Mouse (Mus musculus) midbrain, embryonic 15.5 days (tissue): ENCODE data around the gene Rpap3. TPM values are rescaled to one million over a fixed set of nuclear protein-coding genes. Genes with fewer than 3 reads are reported as not detected.

Experiments used
- ATAC-seq: fragments of 200-750 bp; cut with Nextera tagmentation; replicated peaks from 2 replicates; pipeline ENCODE4 v1.8.0; 2017; ENCODE audit warnings: moderate TSS enrichment
- H3K27ac ChIP-seq: fragments of 300-500 bp; sonication (generic); 2 replicates; pipeline ENCODE4 v1.5.1; 2015; ENCODE audit warnings: mild to moderate bottlenecking, inconsistent platforms
- H3K27me3 ChIP-seq: fragments of 300-500 bp; sonication (generic); replicated peaks from 2 replicates; pipeline ENCODE4 v1.6.1; 2015; ENCODE audit warnings: inconsistent platforms
- H3K36me3 ChIP-seq: fragments of 300-500 bp; sonication (generic); replicated peaks from 2 replicates; pipeline ENCODE4 v1.6.1; 2015; ENCODE audit warnings: inconsistent platforms
- H3K4me1 ChIP-seq: fragments of 300-500 bp; sonication (generic); 2 replicates; pipeline ENCODE4 v1.6.1; 2015; ENCODE audit warnings: inconsistent platforms
- H3K4me2 ChIP-seq: fragments of 300-500 bp; sonication (generic); 2 replicates; pipeline ENCODE4 v1.6.1; 2015; ENCODE audit warnings: inconsistent platforms, mild to moderate bottlenecking, moderate library complexity
- H3K4me3 ChIP-seq: fragments of 300-500 bp; sonication (generic); 2 replicates; pipeline ENCODE4 v1.5.1; 2015; ENCODE audit warnings: mild to moderate bottlenecking, inconsistent platforms
- H3K9ac ChIP-seq: fragments of 300-500 bp; sonication (generic); 2 replicates; pipeline ENCODE4 v1.6.1; 2015; ENCODE audit warnings: mild to moderate bottlenecking, inconsistent platforms
- H3K9me3 ChIP-seq: fragments of 300-500 bp; sonication (generic); 2 replicates; pipeline ENCODE4 v1.6.1; 2016; ENCODE audit warnings: inconsistent platforms
- WGBS: fragments of 180-500 bp; shearing (Covaris S2); methylation state at CpG from one replicate; pipeline ENCODE4 v1.1.7; 2015; ENCODE audit warnings: mixed read lengths; 5-methylcytosine and 5-hydroxymethylcytosine counted together
- polyA plus RNA-seq: library from polyadenylated mRNA; unstranded; fragments of >200 nt; fragmentation: Nextera tagmentation; extraction: Ambion mirVana; gene quantifications from 2 replicates; pipeline ENCODE4 v1.2.1, GENCODE M21; 2015

The Rpap3 gene
- polyA plus RNA-seq, 1 experiment from 2014 or later, result 33.7 TPM

DNA sequence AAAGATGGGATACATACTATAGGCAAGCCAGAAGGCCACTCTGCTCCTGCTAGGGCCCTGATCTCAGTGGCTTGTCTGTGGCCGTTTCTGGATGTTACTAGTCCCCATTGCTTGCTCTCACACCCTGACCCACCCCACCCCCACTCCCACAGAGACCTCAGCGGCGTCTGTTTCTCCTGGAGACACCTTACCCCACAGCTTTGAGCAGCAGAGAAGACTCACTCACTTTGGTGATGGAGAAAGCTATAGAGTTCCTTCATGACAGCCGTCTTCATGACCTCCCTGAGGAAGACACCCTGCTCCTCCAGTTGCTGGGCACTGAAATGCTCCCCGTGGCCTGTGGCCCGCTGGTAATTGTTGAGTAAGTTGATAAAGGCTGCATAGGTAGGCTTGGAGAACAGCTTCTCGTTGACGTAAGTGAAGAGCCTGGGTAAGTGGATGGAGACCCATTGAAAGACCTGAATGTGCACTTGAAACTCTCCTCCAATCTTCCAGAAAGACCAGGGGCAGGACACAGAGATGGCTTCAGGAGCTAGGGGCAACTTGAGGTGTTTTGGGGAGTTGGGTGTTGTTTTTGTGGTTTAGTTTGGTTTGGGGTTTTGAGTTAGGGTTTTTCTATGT, 13.0 kb upstream of the Rpap3 start:
- Histone ChIP-seq H3K4me2 (no peak overlapping the region), H3K27me3 (no peaks in the 10 kb centered on the region), H3K9ac (no peak overlapping the region), H3K27ac (no peak overlapping the region), H3K9me3 (no peaks in the 10 kb centered on the region), H3K4me3 (no peak overlapping the region), H3K4me1 (peaks cover 3% of the 10 kb centered on the region; the same call in 1 of the 2 replicates), H3K36me3 (no peaks in the 10 kb centered on the region)
- 86% methylated on average over 8 of the region's 8 CpGs for WGBS
- no peak for ATAC-seq

DNA sequence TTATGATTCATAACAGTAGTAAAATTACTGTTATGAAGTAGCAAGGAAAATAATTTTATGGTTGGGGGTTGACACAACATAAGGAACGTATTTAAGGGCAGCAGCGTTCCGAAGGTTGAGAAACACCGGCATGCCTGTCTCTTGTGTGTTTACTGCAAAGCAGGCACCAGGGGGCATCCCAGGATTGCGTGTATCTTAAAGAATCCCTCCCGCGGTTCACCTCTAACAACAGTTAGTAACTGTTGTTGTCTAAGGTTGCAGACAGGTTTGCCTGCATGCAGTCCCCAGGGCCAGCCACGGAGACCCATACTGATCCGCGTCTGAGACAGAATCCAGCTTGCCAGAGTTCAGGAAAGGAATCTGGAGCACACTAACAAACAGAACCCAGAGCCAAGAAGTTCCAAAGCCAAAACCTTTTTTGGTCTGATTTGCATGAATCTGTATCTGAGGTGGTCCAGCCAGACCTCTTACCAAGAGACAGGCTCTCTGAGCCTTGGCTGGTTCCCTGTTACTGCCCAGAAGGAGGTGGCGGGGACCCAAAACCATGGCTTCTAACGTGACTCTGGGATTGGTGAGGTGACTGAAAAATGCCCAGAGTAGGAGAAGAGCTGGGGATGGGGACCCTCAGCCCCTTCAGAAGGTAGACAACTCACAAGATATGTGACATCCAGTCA, 12.4 kb upstream of the Rpap3 start:
- Histone ChIP-seq H3K4me2 (no peak overlapping the region), H3K27me3 (no peaks in the 10 kb centered on the region), H3K36me3 (no peaks in the 10 kb centered on the region), H3K27ac (no peak overlapping the region), H3K9me3 (no peaks in the 10 kb centered on the region), H3K4me3 (no peak overlapping the region), H3K9ac (no peak overlapping the region), H3K4me1 (peaks cover 3% of the 10 kb centered on the region; the same call in 1 of the 2 replicates)
- WGBS, result 27% methylated on average over 12 of the region's 12 CpGs
- no peak for ATAC-seq

DNA sequence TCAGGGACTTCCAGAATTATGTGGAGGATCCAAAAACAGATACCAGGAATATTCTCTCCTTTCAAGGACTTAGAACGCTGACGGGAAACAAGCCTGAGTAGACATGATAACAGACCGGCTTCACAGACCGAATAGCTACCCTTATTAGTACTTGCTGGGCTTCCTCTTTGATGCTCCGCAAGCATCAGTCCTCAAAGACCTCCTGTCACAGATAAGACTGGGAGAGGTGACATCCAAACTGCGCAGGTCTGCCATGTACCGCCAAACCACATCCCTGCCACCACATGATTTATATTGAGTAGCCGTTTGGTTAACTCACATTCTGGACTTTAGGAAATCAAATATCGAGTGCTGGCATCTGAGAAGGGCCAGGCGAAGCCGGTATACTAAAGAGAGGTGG, 11.2 kb upstream of the Rpap3 start:
- WGBS, result 94% methylated on average over 11 of the region's 11 CpGs
- no peak overlapping the region for H3K4me2 ChIP-seq
- no peaks in the 10 kb centered on the region for H3K36me3 ChIP-seq
- peaks cover 3% of the 10 kb centered on the region; the same call in 1 of the 2 replicates for H3K4me1 ChIP-seq
- no peaks in the 10 kb centered on the region for H3K27me3 ChIP-seq
- no peak for ATAC-seq
- no peak overlapping the region for H3K27ac ChIP-seq
- no peaks in the 10 kb centered on the region for H3K9me3 ChIP-seq
- H3K9ac ChIP-seq, result no peak overlapping the region
- H3K4me3 ChIP-seq, result no peak overlapping the region

DNA sequence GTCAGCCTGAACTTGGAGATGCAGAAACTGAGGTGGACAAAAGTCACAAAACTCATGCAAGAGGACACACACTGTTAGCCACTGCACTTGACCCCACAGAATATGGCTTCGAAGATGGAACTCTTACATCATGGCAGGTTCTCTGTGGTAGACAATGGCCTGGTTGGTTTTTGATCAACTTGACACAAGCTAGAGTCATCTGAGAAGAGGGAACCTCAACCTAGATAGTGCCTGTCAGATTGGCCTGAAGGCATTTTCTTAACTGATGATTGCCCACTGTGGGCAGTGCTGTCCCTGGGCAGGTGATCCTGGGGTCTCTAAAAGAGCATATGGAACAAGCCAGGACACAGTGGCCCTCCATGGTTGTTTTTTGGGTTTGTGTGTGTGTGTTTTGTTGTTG, 10.1 kb upstream of the Rpap3 start:
- Histone ChIP-seq H3K9me3 (no peaks in the 10 kb centered on the region), H3K27me3 (no peaks in the 10 kb centered on the region), H3K4me2 (no peak overlapping the region), H3K9ac (no peak overlapping the region), H3K4me3 (no peak overlapping the region), H3K4me1 (peaks cover 3% of the 10 kb centered on the region; the same call in 1 of the 2 replicates), H3K36me3 (no peaks in the 10 kb centered on the region), H3K27ac (no peak overlapping the region)
- WGBS, result 94% methylated on average over 1 of the region's 1 CpGs
- ATAC-seq, result no peak

DNA sequence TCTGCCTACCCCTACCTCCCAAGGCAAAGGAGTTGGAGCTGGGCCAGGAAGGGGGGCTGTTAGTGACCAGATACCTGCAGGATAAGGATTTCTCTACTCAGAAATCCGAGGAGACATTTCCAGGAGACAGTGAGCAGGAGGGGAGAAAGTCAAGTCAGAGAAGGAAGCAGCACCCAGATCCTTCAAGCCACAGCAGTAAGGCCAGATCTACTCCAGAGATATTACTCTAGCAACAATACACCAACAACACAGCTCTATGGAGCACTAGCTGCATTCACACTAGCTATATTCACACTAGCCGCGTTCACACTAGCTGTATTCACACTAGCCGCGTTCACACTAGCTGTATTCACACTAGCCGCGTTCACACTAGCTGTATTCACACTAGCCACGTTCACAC, 9.5 kb upstream of the Rpap3 start:
- H3K9ac ChIP-seq, result no peak overlapping the region
- 92% methylated on average over 8 of the region's 8 CpGs for WGBS
- no peaks in the 10 kb centered on the region for H3K9me3 ChIP-seq
- H3K27ac ChIP-seq, result no peak overlapping the region
- H3K4me3 ChIP-seq, result no peak overlapping the region
- no peaks in the 10 kb centered on the region for H3K27me3 ChIP-seq
- no peaks in the 10 kb centered on the region for H3K36me3 ChIP-seq
- no peak for ATAC-seq
- no peak overlapping the region for H3K4me2 ChIP-seq
- H3K4me1 ChIP-seq, result peaks cover 3% of the 10 kb centered on the region; the same call in 1 of the 2 replicates

DNA sequence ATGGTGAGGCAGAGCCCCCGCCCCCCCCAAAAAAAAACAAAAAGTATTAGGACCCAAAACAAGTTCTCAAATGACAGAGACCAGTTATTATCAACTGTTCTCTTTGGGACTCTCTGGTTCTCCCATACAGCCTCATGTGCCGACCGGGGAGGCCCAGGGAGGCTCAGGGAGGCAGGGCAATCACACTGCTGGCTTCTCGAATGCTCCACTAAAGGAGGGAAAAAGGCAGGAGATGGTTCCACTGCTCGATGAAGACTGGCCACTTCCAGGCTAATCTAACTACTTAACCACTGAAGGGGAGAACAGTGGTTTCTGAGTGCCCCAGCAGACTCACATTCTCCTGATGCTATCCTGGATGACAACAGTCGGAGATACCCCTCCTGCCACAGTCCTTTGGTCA, 6.9 kb upstream of the Rpap3 start:
- H3K4me1 ChIP-seq, result no peaks in the 10 kb centered on the region
- no peaks in the 10 kb centered on the region for H3K27me3 ChIP-seq
- H3K9ac ChIP-seq, result no peak overlapping the region
- ATAC-seq, result no peak
- no peak overlapping the region for H3K4me2 ChIP-seq
- H3K9me3 ChIP-seq, result no peaks in the 10 kb centered on the region
- no peaks in the 10 kb centered on the region for H3K36me3 ChIP-seq
- WGBS, result 69% methylated on average over 6 of the region's 6 CpGs
- no peak overlapping the region for H3K4me3 ChIP-seq
- H3K27ac ChIP-seq, result no peak overlapping the region

DNA sequence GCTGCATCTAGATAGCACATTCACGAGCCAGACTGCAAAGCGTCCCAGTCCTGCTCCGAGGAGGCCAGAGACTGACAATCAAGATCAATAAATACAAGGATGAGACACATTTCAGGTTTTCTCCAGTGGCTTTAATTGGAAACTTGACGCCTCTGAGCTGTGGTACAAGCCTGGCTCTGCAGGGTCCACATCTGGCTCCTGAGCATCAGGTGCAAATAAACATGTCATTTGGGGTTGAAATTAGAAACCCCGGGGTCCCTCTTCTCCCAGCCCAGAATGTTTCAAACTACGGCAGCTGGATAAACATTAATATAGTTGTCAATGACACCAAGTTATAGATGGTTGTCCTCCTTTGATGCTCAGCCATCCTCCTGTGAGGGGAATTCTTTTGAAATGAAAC, 5.3 kb upstream of the Rpap3 start:
- H3K27me3 ChIP-seq, result no peaks in the 10 kb centered on the region
- H3K27ac ChIP-seq, result no peak overlapping the region
- no peak overlapping the region for H3K9ac ChIP-seq
- no peak overlapping the region for H3K4me3 ChIP-seq
- H3K4me2 ChIP-seq, result no peak overlapping the region
- H3K9me3 ChIP-seq, result no peaks in the 10 kb centered on the region
- H3K4me1 ChIP-seq, result peaks cover 6% of the 10 kb centered on the region
- no peak for ATAC-seq
- 71% methylated on average over 6 of the region's 6 CpGs for WGBS
- H3K36me3 ChIP-seq, result no peaks in the 10 kb centered on the region

DNA sequence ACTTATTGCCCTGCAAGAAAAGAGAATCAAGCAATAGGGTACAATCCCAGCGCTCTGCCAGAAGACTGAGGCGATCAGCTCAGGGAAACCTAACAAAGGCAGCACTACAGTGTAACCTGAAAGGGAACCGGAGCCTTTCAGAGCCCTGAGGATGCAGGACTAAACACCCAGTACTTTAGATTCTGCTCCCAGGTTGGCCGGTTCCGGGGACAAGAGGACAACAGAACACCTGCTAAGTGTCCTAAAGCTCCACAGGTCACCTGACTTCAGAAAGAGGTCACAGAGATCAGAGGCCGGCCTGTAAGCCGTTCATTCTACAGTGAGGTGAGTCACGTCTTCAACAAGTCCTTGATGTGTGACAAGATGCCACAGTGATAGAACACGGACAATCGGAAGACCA, 9.0 kb downstream of the Rpap3 start:
- H3K27ac ChIP-seq, result no peak overlapping the region
- H3K9me3 ChIP-seq, result no peaks in the 10 kb centered on the region
- no peak overlapping the region for H3K9ac ChIP-seq
- no peak overlapping the region for H3K4me2 ChIP-seq
- H3K27me3 ChIP-seq, result no peaks in the 10 kb centered on the region
- WGBS, result 93% methylated on average over 10 of the region's 10 CpGs
- no peak for ATAC-seq
- H3K4me1 ChIP-seq, result no peaks in the 10 kb centered on the region
- H3K36me3 ChIP-seq, result peaks cover 37% of the 10 kb centered on the region
- H3K4me3 ChIP-seq, result no peak overlapping the region

DNA sequence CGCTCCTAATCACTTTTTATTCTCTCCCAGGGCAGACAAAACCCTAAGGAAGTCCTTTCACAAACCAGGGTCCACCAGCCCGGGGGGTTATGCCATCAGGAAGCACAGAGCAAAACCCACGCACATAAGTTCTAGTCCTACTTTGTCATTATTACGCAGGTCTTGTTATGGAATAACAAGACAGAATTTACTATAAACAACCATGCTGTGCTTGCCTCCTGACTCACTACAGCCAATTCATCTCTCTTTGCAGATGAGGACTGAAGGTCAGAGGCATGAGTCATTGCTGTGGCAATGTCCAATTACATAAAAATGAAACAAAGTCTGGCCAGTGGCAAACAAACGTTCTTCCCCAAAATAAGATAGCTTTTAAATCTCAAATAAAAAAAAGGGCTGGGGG, 12.2 kb downstream of the Rpap3 start:
- Histone ChIP-seq H3K9me3 (no peaks in the 10 kb centered on the region), H3K27me3 (no peaks in the 10 kb centered on the region), H3K4me3 (no peak overlapping the region), H3K4me1 (no peaks in the 10 kb centered on the region), H3K36me3 (peaks cover 33% of the 10 kb centered on the region), H3K4me2 (no peak overlapping the region), H3K9ac (no peak overlapping the region), H3K27ac (no peak overlapping the region)
- 88% methylated on average over 5 of the region's 5 CpGs for WGBS
- no peak for ATAC-seq

DNA sequence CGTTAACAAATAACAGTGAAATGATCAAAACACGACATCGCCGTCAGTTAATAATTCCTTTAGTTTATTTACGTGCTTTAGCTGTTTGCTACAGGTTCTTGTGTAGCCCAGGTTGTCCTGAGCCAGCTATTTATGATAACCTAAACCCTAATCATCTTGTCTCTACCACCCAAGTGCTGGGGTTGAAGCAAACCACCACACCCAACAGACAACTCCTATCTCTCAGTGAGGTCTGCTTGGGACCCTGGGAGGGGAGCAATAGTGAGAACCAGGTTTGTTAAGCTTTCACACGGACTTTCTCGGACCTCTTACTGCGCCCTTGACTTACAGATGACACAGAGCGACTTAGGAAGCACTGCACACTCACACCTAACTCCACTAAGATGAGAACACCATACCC, 21.5 kb downstream of the Rpap3 start:
- Histone ChIP-seq H3K36me3 (peaks cover 54% of the 10 kb centered on the region), H3K27me3 (no peaks in the 10 kb centered on the region), H3K9me3 (no peaks in the 10 kb centered on the region), H3K4me2 (no peak overlapping the region), H3K4me1 (peaks cover 6% of the 10 kb centered on the region; the same call in 1 of the 2 replicates), H3K27ac (no peak overlapping the region), H3K9ac (no peak overlapping the region), H3K4me3 (no peak overlapping the region)
- no peak for ATAC-seq
- 96% methylated on average over 9 of the region's 9 CpGs for whole genome bisulfite sequencing

DNA sequence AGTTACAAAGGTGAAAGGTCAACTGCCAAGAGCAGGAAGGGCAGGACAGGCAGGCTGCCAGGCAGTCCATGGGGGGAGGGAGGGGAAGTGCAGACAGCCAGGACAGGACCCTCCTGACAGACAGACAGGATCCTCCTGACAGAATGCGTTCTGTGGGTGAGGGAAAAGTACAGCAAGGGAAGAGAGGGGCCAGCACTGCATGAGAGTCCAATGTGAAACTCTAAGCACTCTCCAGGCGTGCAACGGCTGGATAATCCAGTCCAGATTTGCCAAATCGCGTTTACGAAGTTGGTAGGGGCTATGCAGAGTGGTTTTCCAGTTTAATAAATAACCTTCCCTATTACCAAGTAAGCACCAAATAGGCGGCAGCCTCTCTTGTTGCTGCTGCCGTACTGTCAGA, 23.6 kb downstream of the Rpap3 start:
- H3K9ac ChIP-seq, result no peak overlapping the region
- H3K27me3 ChIP-seq, result no peaks in the 10 kb centered on the region
- no peak overlapping the region for H3K4me3 ChIP-seq
- no peak overlapping the region for H3K27ac ChIP-seq
- no peak overlapping the region for H3K4me2 ChIP-seq
- no peak for ATAC-seq
- peaks cover 54% of the 10 kb centered on the region for H3K36me3 ChIP-seq
- 89% methylated on average over 8 of the region's 8 CpGs for WGBS
- peaks cover 6% of the 10 kb centered on the region; the same call in 1 of the 2 replicates for H3K4me1 ChIP-seq
- H3K9me3 ChIP-seq, result no peaks in the 10 kb centered on the region

DNA sequence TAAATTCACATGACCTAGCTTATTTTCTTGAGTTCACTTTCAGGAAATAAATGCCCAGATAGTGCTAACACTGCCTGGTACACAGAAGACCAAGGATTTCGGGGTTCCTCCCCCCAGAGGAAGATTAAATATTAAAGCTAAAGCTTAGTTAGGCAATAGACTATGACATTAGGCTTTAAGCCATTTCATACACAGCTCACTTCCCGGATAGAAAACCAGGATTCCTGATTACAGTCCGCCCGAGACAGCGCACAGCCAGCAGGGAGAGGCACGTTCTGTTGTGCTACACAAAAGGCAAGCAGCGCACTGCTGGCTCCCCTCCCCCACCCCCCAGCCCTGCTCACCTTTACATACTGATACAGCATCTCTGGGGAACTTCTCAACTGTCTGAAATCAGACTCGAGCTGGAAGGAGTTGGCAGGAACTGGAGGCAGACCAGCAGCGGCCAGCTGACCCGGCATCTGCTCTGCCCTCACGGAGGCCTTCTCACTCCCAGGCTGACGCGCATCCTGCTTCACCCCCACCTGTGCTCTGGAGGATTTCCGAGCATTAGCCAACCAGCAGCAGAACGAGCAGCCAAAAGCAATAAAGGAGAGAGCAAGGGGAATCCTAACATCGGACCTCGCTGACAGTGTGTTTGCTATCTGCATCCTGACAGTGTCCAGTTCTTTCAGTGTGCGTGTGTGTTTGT, 25.5 kb downstream of the Rpap3 start:
- no peak for ATAC-seq
- peak overlapping the region; percentile 22; the same call in 1 of the 2 replicates for H3K27ac ChIP-seq
- no peaks in the 10 kb centered on the region for H3K9me3 ChIP-seq
- no peak overlapping the region for H3K9ac ChIP-seq
- H3K4me3 ChIP-seq, result no peak overlapping the region
- 68% methylated on average over 18 of the region's 18 CpGs for WGBS
- H3K36me3 ChIP-seq, result peaks cover 57% of the 10 kb centered on the region
- H3K27me3 ChIP-seq, result no peaks in the 10 kb centered on the region
- H3K4me2 ChIP-seq, result no peak overlapping the region
- H3K4me1 ChIP-seq, result peaks cover 6% of the 10 kb centered on the region; the same call in 1 of the 2 replicates
